Mouse (Mus musculus): ENCODE data around the gene Lrrc4.

The Lrrc4 gene

DNA sequence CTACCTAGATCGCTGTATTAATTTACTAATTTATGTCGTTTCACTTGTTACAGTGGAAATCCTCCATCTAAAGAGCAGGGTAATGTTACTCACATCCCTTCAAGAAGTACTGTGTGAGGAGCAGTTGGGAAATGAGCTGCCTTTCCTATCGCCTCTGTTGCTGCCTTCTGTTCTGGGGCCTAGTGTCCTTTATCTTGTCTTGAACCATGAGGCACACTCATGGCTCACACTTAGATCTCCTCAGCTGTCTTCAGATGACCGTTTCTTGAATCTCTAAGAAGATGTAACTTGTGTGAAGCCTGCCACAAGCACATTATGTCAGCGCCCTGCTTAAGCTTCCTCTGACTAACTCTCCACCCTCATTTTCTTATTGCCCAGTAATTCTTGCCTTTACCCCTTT, 209.6 kb downstream of the Lrrc4 start:
- no peak for DNase-seq (ENCODE audit: extremely low spot score, low spot score)

GRCm38 (mm10) chr6:28621431-28621830, 210.1 kb downstream of the Lrrc4 start:
- no peak for DNase-seq (ENCODE audit: extremely low spot score, low spot score)

DNA sequence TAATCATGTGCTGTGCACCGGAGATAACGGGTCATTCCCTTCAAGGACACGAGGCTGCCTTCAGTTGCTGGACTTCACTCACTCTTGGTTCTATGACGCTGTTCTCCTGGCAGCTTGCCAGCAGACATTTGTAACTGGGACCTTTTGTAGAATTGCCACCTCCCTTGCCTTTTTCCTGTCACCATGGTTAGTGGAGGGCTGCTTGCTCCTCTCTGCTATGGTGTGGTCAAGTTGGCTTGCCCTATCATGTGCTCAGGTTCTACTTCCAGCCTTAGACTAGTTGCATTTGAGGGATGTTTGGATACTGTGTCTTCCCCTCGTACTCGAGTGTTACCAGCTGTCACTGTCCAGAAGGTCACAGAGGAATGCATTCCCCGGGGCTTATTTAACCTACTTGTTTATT, 212.8 kb downstream of the Lrrc4 start:
- DNase-seq (ENCODE audit: extremely low spot score, low spot score), result peak; percentile 22

DNA sequence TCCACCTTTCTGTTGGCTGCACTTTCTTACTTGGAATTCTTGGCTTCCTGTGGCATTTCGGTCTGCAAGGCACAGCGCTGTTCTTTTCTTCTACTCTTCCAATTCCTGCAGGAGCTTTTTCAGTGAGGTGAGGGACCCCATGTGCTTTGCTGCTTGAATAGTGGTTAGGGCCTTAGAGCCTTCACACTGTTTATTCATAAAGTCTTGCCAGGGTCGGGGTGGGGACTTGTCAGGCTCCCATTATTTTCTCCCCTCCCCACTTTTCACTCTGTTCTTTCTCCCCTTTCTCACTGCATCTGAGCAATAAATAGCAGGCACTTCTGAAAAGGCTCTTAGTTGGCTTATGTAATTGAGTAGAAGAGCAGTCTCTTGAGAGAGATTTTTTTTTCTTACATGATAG, 213.2 kb downstream of the Lrrc4 start:
- DNase-seq (ENCODE audit: extremely low spot score, low spot score), result no peak

GRCm38 (mm10) chr6:28615966-28616365, 215.6 kb downstream of the Lrrc4 start:
- no peak for DNase-seq (ENCODE audit: extremely low spot score, low spot score)

- DNase-seq (ENCODE audit: extremely low spot score, low spot score), result no peak
Measured at GRCm38 (mm10) chr6:28615408-28615807, 216.1 kb downstream of the Lrrc4 start.

- DNase-seq (ENCODE audit: extremely low spot score, low spot score), result no peak
Measured at GRCm38 (mm10) chr6:28614856-28615255, 216.7 kb downstream of the Lrrc4 start.

DNA sequence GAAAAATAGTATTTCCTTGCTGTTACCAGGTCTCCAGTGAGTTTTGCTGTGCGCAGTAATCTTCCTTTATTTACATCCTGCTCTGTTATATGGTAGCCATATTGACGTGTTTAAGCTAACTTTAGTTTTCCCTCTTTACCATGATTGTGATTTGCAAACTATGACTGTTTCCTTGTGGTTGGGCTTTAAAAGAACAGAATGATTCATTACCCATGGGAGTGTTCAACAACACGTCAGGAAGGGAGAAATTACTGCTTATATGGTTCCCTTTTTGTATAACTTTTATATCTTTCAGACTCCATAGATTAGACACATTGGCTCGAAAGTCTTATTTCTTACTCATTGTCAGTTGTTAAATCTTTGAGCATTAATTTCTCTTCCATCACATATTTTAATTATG, 218.1 kb downstream of the Lrrc4 start:
- no peak for DNase-seq (ENCODE audit: extremely low spot score, low spot score)
